Comparison of ENCODE assay signal across 8 mouse cellular contexts in genomic region chr3:90652878-90653508, GRCm38 (mm10). TPM values are rescaled to one million over a fixed set of nuclear protein-coding genes. Genes with fewer than 3 reads are reported as not detected.
DNase-seq lines count a peak whose midpoint lies in the region; ATAC-seq and TF ChIP-seq lines count a peak whose summit lies in the region.

No protein-coding gene starts in this region.

- H3K4me2 ChIP-seq in kidney, embryonic 16.5 days (replicated peaks; ENCODE audit: low read depth, low read length): no peak overlapping the region
- no peak overlapping the region for H3K4me2 ChIP-seq in limb, embryonic 14.5 days (replicated peaks; ENCODE audit: low read depth, low read length, severe bottlenecking)

- no peaks in the 10 kb centered on the region for H3K36me3 ChIP-seq in kidney, embryonic 16.5 days (ENCODE audit: insufficient read depth, low read length)
- no peaks in the 10 kb centered on the region for H3K36me3 ChIP-seq in limb, embryonic 14.5 days (ENCODE audit: control insufficient read depth, insufficient read depth, low read length)

- H3K9ac ChIP-seq in kidney, embryonic 16.5 days (replicated peaks; ENCODE audit: low read length): no peak overlapping the region
- H3K9ac ChIP-seq in limb, embryonic 14.5 days (ENCODE audit: low read depth, low read length, severe bottlenecking): no peak overlapping the region

- WGBS in kidney, embryonic 16.5 days: 35% methylated on average over 5 of the region's 5 CpGs
- WGBS in limb, embryonic 14.5 days: 36% methylated on average over 5 of the region's 5 CpGs

- no peak overlapping the region for H3K4me3 ChIP-seq in kidney, embryonic 16.5 days (ENCODE audit: low read length)
- H3K4me3 ChIP-seq in limb, embryonic 14.5 days (replicated peaks; ENCODE audit: low read length): no peak overlapping the region

- ATAC-seq in kidney, embryonic 16.5 days (ENCODE audit: low FRiP score, low TSS enrichment): peak; percentile 76
- ATAC-seq in limb, embryonic 14.5 days (ENCODE audit: low FRiP score, low read depth): peak; percentile 78; the same call in 1 of the 2 replicates

- peak; percentile 71 for DNase-seq in 416B (ENCODE audit: low read depth)
- DNase-seq in adrenal gland, adult 8-10 months: peak; percentile 29
- DNase-seq in embryo, embryonic 9.5 days (ENCODE audit: extremely low spot score): peak; percentile 72
- peak; percentile 62 for DNase-seq in heart, adult 8-10 months (ENCODE audit: low spot score)
- peak; percentile 91 for DNase-seq in limb, embryonic 14.5 days (ENCODE audit: low spot score)
- peak; percentile 63 for DNase-seq in neural tube, embryonic 10.5 days (ENCODE audit: extremely low spot score, low spot score)
- DNase-seq in telencephalon, adult 2 months (ENCODE audit: low read depth, low spot score): peak; percentile 54

- no peak for TF ChIP-seq POLR2A in limb, embryonic 14.5 days (IDR thresholded peaks at IDR 0.05; ENCODE audit: borderline replicate concordance, extremely low read depth, insufficient read depth, insufficient read length)

- no peaks in the 10 kb centered on the region for H3K27me3 ChIP-seq in kidney, embryonic 16.5 days (ENCODE audit: insufficient read depth, low read length)
- no peaks in the 10 kb centered on the region for H3K27me3 ChIP-seq in limb, embryonic 14.5 days (ENCODE audit: control insufficient read depth, insufficient read depth, low read length)

- no peaks in the 10 kb centered on the region for H3K9me3 ChIP-seq in kidney, embryonic 16.5 days (ENCODE audit: low read length)
- no peaks in the 10 kb centered on the region for H3K9me3 ChIP-seq in limb, embryonic 14.5 days (ENCODE audit: control insufficient read depth, low read length)

- H3K27ac ChIP-seq in kidney, embryonic 16.5 days (ENCODE audit: low read length): no peak overlapping the region
- H3K27ac ChIP-seq in limb, embryonic 14.5 days (replicated peaks; ENCODE audit: low read depth, low read length): no peak overlapping the region

- no peaks in the 10 kb centered on the region for H3K4me1 ChIP-seq in kidney, embryonic 16.5 days (ENCODE audit: insufficient read depth, low read length)
- no peaks in the 10 kb centered on the region for H3K4me1 ChIP-seq in limb, embryonic 14.5 days (ENCODE audit: control insufficient read depth, insufficient read depth, low read length)

RNA-seq across cellular contexts. Expression of gene S100a7a, which starts 0.8 kb away (rescaled TPM):
- total RNA-seq in adrenal gland, adult 8-10 months (2022): under 1 TPM in 1 of 4 experiments, not detected in 3; 0.28 TPM
- under 1 TPM in 1 of 4 experiments, not detected in 3; 0.29 TPM for total RNA-seq in heart, adult 8-10 months (2022)
- 0.12 and 0.36 TPM in 2 replicates for polyA plus RNA-seq in kidney, embryonic 16.5 days (2015; fragmentation: Nextera tagmentation; extraction: Ambion mirVana)
- polyA plus RNA-seq in limb, embryonic 14.5 days (2012; rRNA removed): 0.98 and 1.0 TPM in 2 replicates
- polyA plus RNA-seq in limb, embryonic 14.5 days (2014; fragmentation: Nextera tagmentation; extraction: Ambion mirVana): 0.21 and 0.43 TPM in 2 replicates

RNA-seq across cellular contexts. Expression of gene S100a8, which starts 15.8 kb away (rescaled TPM):
- 1 to 10 TPM in 3 of 4 experiments, under 1 TPM in 1; 0.58 to 2.3 (median 1.2) TPM for total RNA-seq in adrenal gland, adult 8-10 months (2022)
- total RNA-seq in heart, adult 8-10 months (2022): 1 to 10 TPM in 3 of 4 experiments, under 1 TPM in 1; 0.97 to 7.2 (median 2.7) TPM
- 13.9 and 22.6 TPM in 2 replicates for polyA plus RNA-seq in kidney, embryonic 16.5 days (2015; fragmentation: Nextera tagmentation; extraction: Ambion mirVana)
- 10.2 and 20.4 TPM in 2 replicates for polyA plus RNA-seq in limb, embryonic 14.5 days (2012; rRNA removed)
- 8.4 and 34.9 TPM in 2 replicates for polyA plus RNA-seq in limb, embryonic 14.5 days (2014; fragmentation: Nextera tagmentation; extraction: Ambion mirVana)

RNA-seq across cellular contexts. Expression of gene S100a6, which starts 40.3 kb away (rescaled TPM):
- 10 to 100 TPM; 57.0 to 92.3 (median 67.2) TPM for total RNA-seq in adrenal gland, adult 8-10 months (2022)
- total RNA-seq in heart, adult 8-10 months (2022): 10 to 100 TPM; 54.7 to 77.4 (median 69.0) TPM
- polyA plus RNA-seq in kidney, embryonic 16.5 days (2015; fragmentation: Nextera tagmentation; extraction: Ambion mirVana): 173 and 181 TPM in 2 replicates
- 92.4 and 108 TPM in 2 replicates for polyA plus RNA-seq in limb, embryonic 14.5 days (2012; rRNA removed)
- 203 and 233 TPM in 2 replicates for polyA plus RNA-seq in limb, embryonic 14.5 days (2014; fragmentation: Nextera tagmentation; extraction: Ambion mirVana)

RNA-seq across cellular contexts. Expression of gene S100a9, which starts 42.5 kb away (rescaled TPM):
- 1 to 10 TPM in 1 of 4 experiments, under 1 TPM in 1, not detected in 2; 0.55 to 1.2 TPM for total RNA-seq in adrenal gland, adult 8-10 months (2022)
- 10 to 100 TPM in 1 of 4 experiments, 1 to 10 TPM in 3; 1.2 to 11.8 (median 2.5) TPM for total RNA-seq in heart, adult 8-10 months (2022)
- 9.6 and 15.0 TPM in 2 replicates for polyA plus RNA-seq in kidney, embryonic 16.5 days (2015; fragmentation: Nextera tagmentation; extraction: Ambion mirVana)
- 14.2 and 15.8 TPM in 2 replicates for polyA plus RNA-seq in limb, embryonic 14.5 days (2012; rRNA removed)
- polyA plus RNA-seq in limb, embryonic 14.5 days (2014; fragmentation: Nextera tagmentation; extraction: Ambion mirVana): 9.7 and 29.8 TPM in 2 replicates

RNA-seq across cellular contexts. Expression of gene S100a5, which starts 44.7 kb away (rescaled TPM):
- total RNA-seq in adrenal gland, adult 8-10 months (2022): not detected
- not detected for total RNA-seq in heart, adult 8-10 months (2022)
- polyA plus RNA-seq in kidney, embryonic 16.5 days (2015; fragmentation: Nextera tagmentation; extraction: Ambion mirVana): 0.45 and 0.99 TPM in 2 replicates
- not detected in 2 replicates for polyA plus RNA-seq in limb, embryonic 14.5 days (2012; rRNA removed)
- polyA plus RNA-seq in limb, embryonic 14.5 days (2014; fragmentation: Nextera tagmentation; extraction: Ambion mirVana): not detected in 2 replicates

Comparison
In these comparisons a context has a peak if more than half of its experiments do, and no peak if none do; other contexts are left out.
1. DNase-seq: peak in every context shown above with its lines; median percentile 91 in limb, embryonic 14.5 days; 72 in embryo, embryonic 9.5 days; 71 in 416B; 63 in neural tube, embryonic 10.5 days; 62 in heart, adult 8-10 months; 54 in telencephalon, adult 2 months; 29 in adrenal gland, adult 8-10 months.